Mouse (Mus musculus): ENCODE data around the gene Atf7ip2. TPM values are rescaled to one million over a fixed set of nuclear protein-coding genes. Genes with fewer than 3 reads are reported as not detected.

Atf7ip2 gene
- polyA plus RNA-seq, 1 experiment from 2014 or later, result 0.83 TPM

- no peak for ATAC-seq (ENCODE audit: low FRiP score)
- H3K27me3 ChIP-seq, result no peaks in the 10 kb centered on the region
- WGBS, result 77% methylated on average over 3 of the region's 3 CpGs
- peaks cover 4% of the 10 kb centered on the region; the same call in 1 of the 2 replicates for H3K9me3 ChIP-seq
- H3K36me3 ChIP-seq (replicated peaks), result no peaks in the 10 kb centered on the region
- no peak overlapping the region for H3K4me2 ChIP-seq
- no peak overlapping the region for H3K4me3 ChIP-seq (replicated peaks)
- H3K4me1 ChIP-seq, result no peaks in the 10 kb centered on the region
- H3K9ac ChIP-seq, result no peak overlapping the region
- H3K27ac ChIP-seq, result no peak overlapping the region
Measured at GRCm38 (mm10) chr16:10300231-10301186, 108.0 kb downstream of the Atf7ip2 start.

Small RNAs within 50 kb of the gene (microRNA-seq; reads per million reads assigned to microRNA genes)
- gene Gm22932, result not detected

Other genes with a start within 250 kb of the Atf7ip2 start
- gene Grin2a, start 197.2 kb upstream of the Atf7ip2 start, polyA plus RNA-seq (2016; fragmentation: Nextera tagmentation; extraction: Ambion mirVana), result 1.0 and 2.4 TPM in 2 replicates
- gene Rpl39l, start 22.5 kb upstream of the Atf7ip2 start, polyA plus RNA-seq (2016; fragmentation: Nextera tagmentation; extraction: Ambion mirVana), result 0.41 and 0.60 TPM in 2 replicates
- gene Emp2, start 121.3 kb downstream of the Atf7ip2 start, polyA plus RNA-seq (2016; fragmentation: Nextera tagmentation; extraction: Ambion mirVana), result 2.6 and 3.6 TPM in 2 replicates
- gene Tekt5, start 202.8 kb downstream of the Atf7ip2 start, polyA plus RNA-seq (2016; fragmentation: Nextera tagmentation; extraction: Ambion mirVana), result 0.14 and 0.18 TPM in 2 replicates
- gene Nubp1, start 219.2 kb downstream of the Atf7ip2 start, polyA plus RNA-seq (2016; fragmentation: Nextera tagmentation; extraction: Ambion mirVana), result 54.3 and 57.9 TPM in 2 replicates